Mouse (Mus musculus): Measurements from ENCODE around the gene Rassf6. TPM values are rescaled to one million over a fixed set of nuclear protein-coding genes. Genes with fewer than 3 reads are reported as not detected.

Gene Rassf6
- polyA plus RNA-seq, 1 experiment = 0.42 TPM

DNA sequence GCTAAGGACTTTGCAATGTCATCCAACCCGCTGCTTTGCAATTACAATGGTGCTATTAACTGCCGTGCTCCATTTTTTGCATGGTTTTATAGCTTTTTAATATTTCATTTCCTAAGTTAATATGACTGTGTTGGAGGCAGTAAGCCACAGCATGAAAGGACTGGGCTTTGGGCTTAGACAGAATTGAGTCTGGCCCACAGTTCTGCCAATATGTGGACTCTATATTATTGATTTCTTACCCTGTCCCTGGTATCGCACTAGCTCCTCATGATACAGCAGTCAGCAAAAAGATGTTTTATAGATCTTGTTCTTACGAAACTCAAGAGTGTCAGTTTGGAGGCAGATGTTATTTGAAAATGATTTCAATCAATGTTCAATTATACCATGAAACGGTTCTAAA, 5.9 kb upstream of the Rassf6 start:
- Histone ChIP-seq H3K36me3 (ENCODE audit: control insufficient read depth, insufficient read depth, low read length) (no peaks in the 10 kb centered on the region), H3K4me1 (ENCODE audit: control insufficient read depth, insufficient read depth, low read length) (peaks cover 4% of the 10 kb centered on the region), H3K27ac (ENCODE audit: control insufficient read depth, insufficient read depth, low read depth, low read length) (no peak overlapping the region), H3K27me3 (ENCODE audit: control insufficient read depth, insufficient read depth, low read length) (no peaks in the 10 kb centered on the region), H3K4me3 (ENCODE audit: control insufficient read depth, low read depth, low read length) (no peak overlapping the region)
- TF ChIP-seq CTCF (IDR thresholded peaks at IDR 0.05; ENCODE audit: control insufficient read depth, insufficient read depth, insufficient replicate concordance, low read depth, low read length) = no peak
- no peak for TF ChIP-seq POLR2A (IDR thresholded peaks at IDR 0.05; ENCODE audit: control insufficient read depth, low read depth, low read length)

DNA sequence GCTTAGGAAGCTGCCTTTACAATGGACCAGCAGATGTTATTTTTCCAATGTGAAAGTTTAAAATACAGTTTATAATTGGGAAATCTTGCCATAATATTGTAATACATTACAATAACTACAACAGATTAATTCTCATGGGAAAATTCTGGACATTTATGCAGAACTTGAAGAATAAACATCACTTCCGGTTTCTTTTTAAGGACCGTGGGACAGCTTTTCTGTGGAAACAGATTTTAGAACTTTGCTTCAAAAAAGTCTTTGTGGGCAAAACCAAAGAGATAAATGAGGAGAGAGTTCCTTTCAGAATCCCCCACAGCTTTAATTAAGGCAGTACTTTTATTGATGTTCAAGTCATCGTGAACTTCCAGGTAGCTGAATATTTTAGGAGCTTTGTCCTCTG, 5.1 kb upstream of the Rassf6 start:
- H3K4me3 ChIP-seq (ENCODE audit: control insufficient read depth, low read depth, low read length) = no peak overlapping the region
- H3K27ac ChIP-seq (ENCODE audit: control insufficient read depth, insufficient read depth, low read depth, low read length) = no peak overlapping the region
- H3K27me3 ChIP-seq (ENCODE audit: control insufficient read depth, insufficient read depth, low read length) = no peaks in the 10 kb centered on the region
- TF ChIP-seq CTCF (IDR thresholded peaks at IDR 0.05; ENCODE audit: control insufficient read depth, insufficient read depth, insufficient replicate concordance, low read depth, low read length) = no peak
- TF ChIP-seq POLR2A (IDR thresholded peaks at IDR 0.05; ENCODE audit: control insufficient read depth, low read depth, low read length) = no peak
- peaks cover under 1% of the 10 kb centered on the region; the same call in 1 of the 2 replicates for H3K4me1 ChIP-seq (ENCODE audit: control insufficient read depth, insufficient read depth, low read length)
- no peaks in the 10 kb centered on the region for H3K36me3 ChIP-seq (ENCODE audit: control insufficient read depth, insufficient read depth, low read length)

- peaks cover 8% of the 10 kb centered on the region for H3K4me1 ChIP-seq (ENCODE audit: control insufficient read depth, insufficient read depth, low read length)
Observed at GRCm38 (mm10) chr5:90641218-90641610, 757 bp upstream of the Rassf6 start.

DNA sequence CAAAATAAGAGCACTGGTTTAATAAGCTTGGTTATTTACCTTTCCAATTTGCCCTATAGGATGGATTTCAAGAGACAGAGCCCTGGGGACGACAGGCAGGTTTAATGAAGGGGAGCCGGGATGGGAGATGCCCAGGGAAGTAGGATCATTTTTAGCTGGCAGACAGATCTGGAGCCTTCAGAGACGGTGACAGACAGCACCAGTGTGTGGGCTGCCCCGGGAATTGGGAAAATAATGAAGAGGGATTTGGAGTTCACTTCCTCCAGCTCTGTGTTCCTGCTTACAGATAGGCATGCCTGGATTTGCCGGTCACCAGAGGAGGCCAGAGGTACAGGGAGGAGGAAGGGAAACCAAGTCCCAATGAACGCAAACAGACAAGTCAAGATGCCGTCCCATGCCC, 5.6 kb downstream of the Rassf6 start:
- TF ChIP-seq CTCF (IDR thresholded peaks at IDR 0.05; ENCODE audit: control insufficient read depth, insufficient read depth, insufficient replicate concordance, low read depth, low read length) (no peak), POLR2A (IDR thresholded peaks at IDR 0.05; ENCODE audit: control insufficient read depth, low read depth, low read length) (no peak)
- no peak overlapping the region for H3K4me3 ChIP-seq (ENCODE audit: control insufficient read depth, low read depth, low read length)

More at GRCm38 (mm10) chr5:90641218-90641610, 757 bp upstream of the Rassf6 start:
- H3K36me3 ChIP-seq (ENCODE audit: control insufficient read depth, insufficient read depth, low read length) = no peaks in the 10 kb centered on the region
- no peak overlapping the region for H3K4me3 ChIP-seq (ENCODE audit: control insufficient read depth, low read depth, low read length)
- no peaks in the 10 kb centered on the region for H3K27me3 ChIP-seq (ENCODE audit: control insufficient read depth, insufficient read depth, low read length)
- H3K27ac ChIP-seq (ENCODE audit: control insufficient read depth, insufficient read depth, low read depth, low read length) = no peak overlapping the region
- no peak for TF ChIP-seq POLR2A (IDR thresholded peaks at IDR 0.05; ENCODE audit: control insufficient read depth, low read depth, low read length)
- no peak for TF ChIP-seq CTCF (IDR thresholded peaks at IDR 0.05; ENCODE audit: control insufficient read depth, insufficient read depth, insufficient replicate concordance, low read depth, low read length)

GRCm38 (mm10) chr5:90628530-90628929, 11.9 kb downstream of the Rassf6 start:
- H3K27ac ChIP-seq (ENCODE audit: control insufficient read depth, insufficient read depth, low read depth, low read length) = no peak overlapping the region
- H3K27me3 ChIP-seq (ENCODE audit: control insufficient read depth, insufficient read depth, low read length) = no peaks in the 10 kb centered on the region
- no peaks in the 10 kb centered on the region for H3K36me3 ChIP-seq (ENCODE audit: control insufficient read depth, insufficient read depth, low read length)
- 0 out of 2 replicates have a peak, but pooled peaks cover 2% of the 10 kb centered on the region for H3K4me1 ChIP-seq (ENCODE audit: control insufficient read depth, insufficient read depth, low read length)
- TF ChIP-seq POLR2A (IDR thresholded peaks at IDR 0.05; ENCODE audit: control insufficient read depth, low read depth, low read length) = no peak
- no peak for TF ChIP-seq CTCF (IDR thresholded peaks at IDR 0.05; ENCODE audit: control insufficient read depth, insufficient read depth, insufficient replicate concordance, low read depth, low read length)
- no peak overlapping the region for H3K4me3 ChIP-seq (ENCODE audit: control insufficient read depth, low read depth, low read length)

More for the DNA sequence above, 5.6 kb downstream of the Rassf6 start:
- Histone ChIP-seq H3K4me1 (ENCODE audit: control insufficient read depth, insufficient read depth, low read length) (0 out of 2 replicates have a peak, but pooled peaks cover under 1% of the 10 kb centered on the region), H3K36me3 (ENCODE audit: control insufficient read depth, insufficient read depth, low read length) (no peaks in the 10 kb centered on the region), H3K27ac (ENCODE audit: control insufficient read depth, insufficient read depth, low read depth, low read length) (no peak overlapping the region), H3K27me3 (ENCODE audit: control insufficient read depth, insufficient read depth, low read length) (no peaks in the 10 kb centered on the region)

GRCm38 (mm10) chr5:90628011-90628410, 12.4 kb downstream of the Rassf6 start:
- Histone ChIP-seq H3K27me3 (ENCODE audit: control insufficient read depth, insufficient read depth, low read length) (no peaks in the 10 kb centered on the region), H3K27ac (ENCODE audit: control insufficient read depth, insufficient read depth, low read depth, low read length) (no peak overlapping the region), H3K4me1 (ENCODE audit: control insufficient read depth, insufficient read depth, low read length) (0 out of 2 replicates have a peak, but pooled peaks cover 2% of the 10 kb centered on the region), H3K4me3 (ENCODE audit: control insufficient read depth, low read depth, low read length) (no peak overlapping the region), H3K36me3 (ENCODE audit: control insufficient read depth, insufficient read depth, low read length) (no peaks in the 10 kb centered on the region)
- TF ChIP-seq CTCF (IDR thresholded peaks at IDR 0.05; ENCODE audit: control insufficient read depth, insufficient read depth, insufficient replicate concordance, low read depth, low read length) (no peak), POLR2A (IDR thresholded peaks at IDR 0.05; ENCODE audit: control insufficient read depth, low read depth, low read length) (no peak)

GRCm38 (mm10) chr5:90627423-90627822, 13.0 kb downstream of the Rassf6 start:
- no peak overlapping the region for H3K27ac ChIP-seq (ENCODE audit: control insufficient read depth, insufficient read depth, low read depth, low read length)
- H3K36me3 ChIP-seq (ENCODE audit: control insufficient read depth, insufficient read depth, low read length) = no peaks in the 10 kb centered on the region
- no peak overlapping the region for H3K4me3 ChIP-seq (ENCODE audit: control insufficient read depth, low read depth, low read length)
- H3K27me3 ChIP-seq (ENCODE audit: control insufficient read depth, insufficient read depth, low read length) = no peaks in the 10 kb centered on the region
- TF ChIP-seq POLR2A (IDR thresholded peaks at IDR 0.05; ENCODE audit: control insufficient read depth, low read depth, low read length) (no peak), CTCF (IDR thresholded peaks at IDR 0.05; ENCODE audit: control insufficient read depth, insufficient read depth, insufficient replicate concordance, low read depth, low read length) (no peak)
- H3K4me1 ChIP-seq (ENCODE audit: control insufficient read depth, insufficient read depth, low read length) = 0 out of 2 replicates have a peak, but pooled peaks cover 2% of the 10 kb centered on the region
